In the genomic region with DNA sequence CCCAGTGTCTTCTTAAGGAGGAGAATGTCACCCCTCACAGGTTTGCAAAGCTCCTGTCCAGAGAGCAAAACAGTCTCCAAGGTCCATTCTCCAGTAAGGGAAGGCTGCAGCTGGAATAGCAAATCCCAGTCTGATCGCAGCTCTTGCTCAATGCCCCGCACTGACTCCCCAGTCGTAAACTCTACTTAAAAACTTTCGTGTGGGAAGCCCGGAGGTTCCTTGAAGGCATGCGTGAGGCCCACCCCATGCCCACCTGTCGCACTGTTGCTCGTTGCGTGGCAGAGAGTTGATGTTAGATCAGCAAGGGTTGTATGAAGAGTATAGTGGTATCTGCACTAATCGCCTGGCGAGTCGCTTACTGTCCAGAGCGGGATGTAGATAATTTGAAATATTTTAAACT, we compare ENCODE assay signal across 13 mouse cellular contexts.
DNase-seq lines count a peak whose midpoint lies in the region; ATAC-seq and TF ChIP-seq lines count a peak whose summit lies in the region.
"Had no signal": no experiment of that assay in that cellular context is flagged by ENCODE, and none has a peak within 500 bp of the region (broad histone marks: within the 10 kb centered on the region; RNA-seq: fewer than 3 reads in every experiment).

No protein-coding gene starts in this region.

- H3K27ac ChIP-seq in heart, embryonic 12.5 days (ENCODE audit: poor library complexity, severe bottlenecking), result no peak overlapping the region
- no peak overlapping the region for H3K27ac ChIP-seq in lung, postnatal 0 days (ENCODE audit: low read length)
- H3K27ac ChIP-seq in intestine, embryonic 16.5 days (ENCODE audit: low read length), result no peak overlapping the region
- no peak overlapping the region for H3K27ac ChIP-seq in stomach, embryonic 15.5 days
- H3K27ac ChIP-seq: liver, embryonic 15.5 days had no signal

- no peak for TF ChIP-seq EP300 in lung, postnatal 0 days (IDR thresholded peaks at IDR 0.05)

- intact Hi-C loops in heart, postnatal 36 days (cut with DNase I), result loop anchor here (10.0 kb wide), 1 partner anchor 559 kb away; no protein-coding TSS in a partner anchor
- intact Hi-C loops in left cerebral cortex, postnatal 36 days (cut with DNase I), result no loop called here

- no peaks in the 10 kb centered on the region for H3K9me3 ChIP-seq in heart, embryonic 12.5 days (replicated peaks)
- no peaks in the 10 kb centered on the region for H3K9me3 ChIP-seq in lung, postnatal 0 days (ENCODE audit: low read length)
- H3K9me3 ChIP-seq in intestine, embryonic 16.5 days (ENCODE audit: control insufficient read depth, low read length), result no peaks in the 10 kb centered on the region
- no peaks in the 10 kb centered on the region for H3K9me3 ChIP-seq in stomach, embryonic 15.5 days
- H3K9me3 ChIP-seq: liver, embryonic 15.5 days had no signal

- no peak for TF ChIP-seq POLR2A in lung, adult 2 months (IDR thresholded peaks at IDR 0.05; ENCODE audit: borderline replicate concordance, extremely low read depth, low read depth, low read length)

- no peak overlapping the region for H3K9ac ChIP-seq in heart, embryonic 12.5 days
- H3K9ac ChIP-seq in lung, postnatal 0 days (replicated peaks; ENCODE audit: low read depth), result no peak overlapping the region
- no peak overlapping the region for H3K9ac ChIP-seq in intestine, embryonic 16.5 days (ENCODE audit: low read depth, low read length)
- H3K9ac ChIP-seq in stomach, embryonic 15.5 days, result no peak overlapping the region
- H3K9ac ChIP-seq: liver, embryonic 15.5 days had no signal

- TF ChIP-seq CTCF in lung, postnatal 0 days (IDR thresholded peaks at IDR 0.05), result no peak
- no peak for TF ChIP-seq CTCF in lung, adult 2 months (IDR thresholded peaks at IDR 0.05; ENCODE audit: insufficient read depth, low read length)

- WGBS in heart, embryonic 12.5 days, result 76% methylated on average over 13 of the region's 13 CpGs
- 66% methylated on average over 13 of the region's 13 CpGs for WGBS in lung, postnatal 0 days
- WGBS in lung, adult 2 months, result 67% methylated on average over 13 of the region's 13 CpGs
- WGBS in intestine, embryonic 16.5 days, result 58% methylated on average over 13 of the region's 13 CpGs
- WGBS in stomach, embryonic 15.5 days, result 50% methylated on average over 13 of the region's 13 CpGs

- no peaks in the 10 kb centered on the region for H3K36me3 ChIP-seq in heart, embryonic 12.5 days
- H3K36me3 ChIP-seq in lung, postnatal 0 days (ENCODE audit: insufficient read depth, low read length), result no peaks in the 10 kb centered on the region
- no peaks in the 10 kb centered on the region for H3K36me3 ChIP-seq in intestine, embryonic 16.5 days (ENCODE audit: control insufficient read depth, insufficient read depth, low read length)
- no peaks in the 10 kb centered on the region for H3K36me3 ChIP-seq in stomach, embryonic 15.5 days
- H3K36me3 ChIP-seq: liver, embryonic 15.5 days had no signal

- 0 out of 2 replicates have a peak, but pooled peaks cover 5% of the 10 kb centered on the region for H3K27me3 ChIP-seq in heart, embryonic 12.5 days (replicated peaks)
- H3K27me3 ChIP-seq in lung, postnatal 0 days (replicated peaks; ENCODE audit: insufficient read depth, low read length), result no peaks in the 10 kb centered on the region
- no peaks in the 10 kb centered on the region for H3K27me3 ChIP-seq in intestine, embryonic 16.5 days (replicated peaks; ENCODE audit: control insufficient read depth, insufficient read depth, low read length)
- no peaks in the 10 kb centered on the region for H3K27me3 ChIP-seq in stomach, embryonic 15.5 days (replicated peaks)
- H3K27me3 ChIP-seq: liver, embryonic 15.5 days had no signal

- ATAC-seq in heart, embryonic 12.5 days (ENCODE audit: insufficient number of reproducible peaks, low FRiP score), result no peak
- no peak for ATAC-seq in lung, postnatal 0 days
- no peak for ATAC-seq in intestine, embryonic 16.5 days
- no peak for ATAC-seq in stomach, embryonic 15.5 days (ENCODE audit: insufficient read depth, low FRiP score, low read depth)
- no peak for ATAC-seq in megakaryocyte-erythroid progenitor cell, adult 5-6 weeks (replicated peaks; ENCODE audit: low FRiP score, low TSS enrichment, poor library complexity, severe bottlenecking)
- ATAC-seq: midbrain, embryonic 16.5 days; Patski had no signal

- H3K4me2 ChIP-seq in heart, embryonic 12.5 days, result peak overlapping the region; percentile 58
- peak overlapping the region; percentile 47 for H3K4me2 ChIP-seq in lung, postnatal 0 days (replicated peaks; ENCODE audit: low read depth, low read length)
- peak overlapping the region; percentile 53 for H3K4me2 ChIP-seq in intestine, embryonic 16.5 days (ENCODE audit: low read depth, low read length)
- H3K4me2 ChIP-seq in stomach, embryonic 15.5 days, result peak overlapping the region; percentile 55

- no peak for DNase-seq in heart, postnatal 36 days
- no peak for DNase-seq in lung, postnatal 0 days (ENCODE audit: low spot score)
- DNase-seq in lung, adult 2 months, result no peak
- no peak for DNase-seq in left cerebral cortex, postnatal 36 days (ENCODE audit: low spot score in 2 of 2)
- DNase-seq: layer of hippocampus, adult 9-11 months; retina, postnatal 1 day had no signal

- H3K4me1 ChIP-seq in heart, embryonic 12.5 days (replicated peaks), result peaks cover 15% of the 10 kb centered on the region
- no peaks in the 10 kb centered on the region for H3K4me1 ChIP-seq in lung, postnatal 0 days (ENCODE audit: insufficient read depth, low read depth, low read length)
- H3K4me1 ChIP-seq in lung, adult 2 months (ENCODE audit: control insufficient read depth, insufficient read depth, low read length), result no peaks in the 10 kb centered on the region; the same call in 1 of the 2 replicates
- no peaks in the 10 kb centered on the region; the same call in 1 of the 2 replicates for H3K4me1 ChIP-seq in intestine, embryonic 16.5 days (ENCODE audit: control insufficient read depth, insufficient read depth, low read length)
- no peaks in the 10 kb centered on the region for H3K4me1 ChIP-seq in stomach, embryonic 15.5 days
- H3K4me1 ChIP-seq: liver, embryonic 15.5 days had no signal

- no peak overlapping the region for H3K4me3 ChIP-seq in heart, embryonic 12.5 days
- peak overlapping the region; percentile 23; the same call in 1 of the 2 replicates for H3K4me3 ChIP-seq in lung, postnatal 0 days (ENCODE audit: low read depth, low read length)
- H3K4me3 ChIP-seq in lung, adult 2 months (replicated peaks; ENCODE audit: extremely low read depth, low read depth, low read length), result no peak overlapping the region
- H3K4me3 ChIP-seq in intestine, embryonic 16.5 days (ENCODE audit: low read length), result peak overlapping the region; percentile 33; the same call in 1 of the 2 replicates
- H3K4me3 ChIP-seq in stomach, embryonic 15.5 days (replicated peaks), result peak overlapping the region; percentile 34
- H3K4me3 ChIP-seq: liver, embryonic 15.5 days had no signal

Comparison
In these comparisons a context has a peak if more than half of its experiments do, and no peak if none do; other contexts are left out.
1. H3K4me3 ChIP-seq: peak in lung, postnatal 0 days (single experiment), intestine, embryonic 16.5 days (single experiment) and stomach, embryonic 15.5 days (single experiment); none in heart, embryonic 12.5 days (single experiment) and lung, adult 2 months (single experiment).
2. Peak in every context shown above with its lines, with median percentiles within 50 percentile points of each other: H3K4me2 ChIP-seq.